Mouse (Mus musculus): Measurements from ENCODE around the gene Scel.
A peak's percentile ranks its signal among the peaks of the same experiment; 100 is the strongest.

Gene Scel

GRCm38 (mm10) chr14:103650413-103651101 is 137.4 kb downstream of the Scel start:
- DNase-seq (ENCODE audit: low read depth, low spot score): peak; percentile 85

- no peak for DNase-seq (ENCODE audit: low read depth, low spot score)
Observed at GRCm38 (mm10) chr14:103651106-103651505, 138.0 kb downstream of the Scel start.

GRCm38 (mm10) chr14:103651562-103651961 is 138.4 kb downstream of the Scel start:
- DNase-seq (ENCODE audit: low read depth, low spot score): no peak

DNA sequence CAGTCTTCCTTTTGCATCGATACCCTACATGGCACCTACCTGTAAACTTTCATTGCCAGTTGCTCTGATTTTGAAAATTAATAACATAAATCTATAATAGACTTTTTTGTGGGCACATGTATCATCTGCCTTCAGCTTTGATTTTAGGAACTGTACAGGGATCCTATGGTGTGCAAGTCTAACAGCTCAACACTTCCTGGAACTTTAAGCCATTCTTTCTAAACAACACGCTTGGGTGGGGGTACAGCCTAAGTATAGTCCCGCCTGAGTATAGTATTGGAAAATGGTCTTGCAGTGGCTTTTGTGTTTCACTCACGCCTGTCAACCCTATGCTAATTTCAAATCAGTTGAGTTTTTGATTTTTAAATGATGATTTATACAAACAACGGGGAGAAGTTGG is 139.4 kb downstream of the Scel start:
- DNase-seq (ENCODE audit: low read depth, low spot score): no peak

DNA sequence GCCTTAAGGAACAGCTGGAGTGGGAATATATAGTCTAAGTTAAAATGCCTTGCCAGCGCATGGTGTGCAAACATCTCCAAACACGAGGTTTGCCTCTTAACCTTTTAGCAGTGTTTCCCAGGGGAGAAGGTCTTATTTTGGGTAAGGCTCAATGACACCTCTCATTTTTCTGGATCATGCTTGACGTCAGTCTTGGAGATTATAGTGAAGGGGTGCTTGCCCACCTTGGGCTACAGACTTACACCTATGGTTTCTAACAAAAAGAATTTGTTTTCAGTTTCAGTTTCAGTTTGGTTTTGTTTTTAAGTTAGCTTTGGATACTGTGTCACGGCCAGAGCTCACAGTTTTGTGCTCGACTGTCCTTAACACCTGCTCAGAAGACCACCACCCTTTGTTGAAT is 140.7 kb downstream of the Scel start:
- no peak for DNase-seq (ENCODE audit: low read depth, low spot score)

DNA sequence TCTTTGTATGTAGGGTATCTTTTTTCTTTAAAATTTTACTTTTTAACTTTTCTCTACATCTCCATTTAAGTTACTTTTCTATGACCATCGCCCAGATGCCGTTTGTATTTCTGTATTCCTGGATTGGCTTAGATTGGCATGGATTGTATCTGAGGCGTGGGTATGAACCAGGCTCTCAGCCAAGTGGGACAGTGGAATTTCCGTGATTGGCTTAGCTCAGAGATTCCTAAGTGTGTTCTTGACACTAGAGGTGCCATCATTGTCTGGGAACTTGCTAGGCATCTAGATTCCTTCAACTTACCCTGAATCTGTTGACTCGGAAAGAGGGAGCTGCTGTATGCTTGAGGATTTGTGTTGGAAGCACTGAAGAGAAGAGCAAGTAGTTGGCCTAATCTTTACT is 142.3 kb downstream of the Scel start:
- peak; percentile 72 for DNase-seq (ENCODE audit: low read depth, low spot score)

DNA sequence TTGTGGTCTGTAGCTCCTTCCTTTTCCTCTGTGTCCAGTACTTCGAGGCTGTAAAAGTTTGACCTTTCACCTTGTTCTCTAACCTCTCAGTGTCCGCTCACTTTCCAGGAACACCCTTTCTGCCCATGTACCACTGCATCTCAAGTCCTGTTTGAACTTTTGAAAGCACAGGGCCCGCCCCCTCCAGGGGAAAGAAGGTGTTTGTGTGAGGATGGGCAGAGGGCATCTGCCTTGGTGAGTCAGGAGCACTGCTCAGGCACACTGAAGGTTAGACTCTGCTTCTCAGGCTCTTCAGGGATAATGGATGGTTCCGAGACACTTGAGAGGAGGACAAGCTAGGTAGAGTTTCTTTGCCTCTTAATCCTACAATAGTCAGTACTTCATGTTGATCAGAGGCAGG is 144.7 kb downstream of the Scel start:
- no peak for DNase-seq (ENCODE audit: low read depth, low spot score)

Data from brain, adult 2 months (tissue).